Mouse (Mus musculus) CH12.LX (cell line): ENCODE data around the gene Psip1.

Experiments
- HCFC1 ChIP-seq: IDR thresholded peaks from 2 replicates; pipeline ENCODE4 v1.6.1; 2012; ENCODE audit warnings: low read depth, mild to moderate bottlenecking, inconsistent platforms, low read length, improper control_type of control experiment
- MEF2A ChIP-seq: IDR thresholded peaks from 2 replicates; pipeline ENCODE4 v1.6.1; 2014; ENCODE audit warnings: low read depth, mild to moderate bottlenecking, inconsistent platforms, low read length, improper control_type of control experiment, borderline replicate concordance
- POLR2A ChIP-seq: IDR thresholded peaks from 2 replicates; pipeline ENCODE4 v1.6.1; 2011; ENCODE audit warnings: low read depth, mild to moderate bottlenecking, improper control_type of control experiment, low read length
- POLR2AphosphoS2 ChIP-seq: IDR thresholded peaks from 2 replicates; pipeline ENCODE4 v1.6.1; 2011; ENCODE audit warnings: low read depth, low read length, improper control_type of control experiment

DNA sequence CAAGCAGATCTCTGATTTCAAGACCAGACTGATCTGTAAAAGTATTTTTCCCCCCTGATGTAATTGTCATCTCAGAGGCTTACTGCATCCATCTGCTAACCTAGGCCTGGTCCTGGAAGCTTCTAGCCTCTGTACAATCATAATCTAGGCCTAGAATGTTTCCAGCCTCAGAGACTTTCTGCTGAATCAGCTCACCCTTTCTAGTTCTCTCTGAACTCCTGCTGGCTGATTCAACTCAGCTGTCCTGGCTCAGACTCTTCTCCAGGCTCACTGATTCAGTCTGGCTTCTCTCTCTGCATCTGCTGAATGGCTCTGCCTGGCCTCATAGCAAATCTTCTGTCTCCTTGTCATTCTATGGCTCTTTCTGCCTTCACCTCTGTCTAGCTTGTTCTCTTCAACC is 48.1 kb downstream of the Psip1 start:
- TF ChIP-seq POLR2A (no peak), HCFC1 (no peak), MEF2A (no peak), POLR2AphosphoS2 (no peak)
